Mouse (Mus musculus): ENCODE measurements around the gene Entpd1. TPM values are rescaled to one million over a fixed set of nuclear protein-coding genes. Genes with fewer than 3 reads are reported as not detected.
"Not testable (repeated sequence)": the region's sequence is repeated elsewhere in the genome, so short reads cannot be mapped to it uniquely, and the experiment has no call there.

Gene Entpd1
- polyA plus RNA-seq, 1 experiment from 2014 or later = 0.47 TPM

GRCm38 (mm10) chr19:40588847-40589529 lies 23.2 kb upstream of the Entpd1 start:
- in situ Hi-C loops (cut with MboI; ENCODE audit: low pct_unique_long_range_greater_than_20kb) = loop anchor here (25.0 kb wide), 1 partner anchor 1652 kb away; the partner anchor contains the start of gene Hells
- CTCF ChIA-PET = interaction anchor here (0.7 to 1.6 kb wide), 6 partner anchors 9 to 261 kb away, joined by 3 to 6 read pairs (median 3); no protein-coding TSS in a partner anchor
- peak; percentile 94 for TF ChIP-seq CTCF (IDR thresholded peaks at IDR 0.05)
- ATAC-seq (peak; percentile 61), DNase-seq (ENCODE audit: low read depth, low spot score) (peak; percentile 58)
- H3K27me3 ChIP-seq = no peaks in the 10 kb centered on the region
- POLR2A ChIA-PET = interaction anchor here (0.6 to 1.5 kb wide), 3 partner anchors 10 to 138 kb away, joined by 3 to 4 read pairs (median 3); no protein-coding TSS in a partner anchor

- no peak for DNase-seq (ENCODE audit: low read depth, low spot score)
- POLR2A ChIA-PET = interaction anchor here (0.6 to 1.5 kb wide), 2 partner anchors 9 to 138 kb away, joined by 3 to 4 read pairs; no protein-coding TSS in a partner anchor
- TF ChIP-seq CTCF (IDR thresholded peaks at IDR 0.05) = no peak
Measured at GRCm38 (mm10) chr19:40589530-40589880, 22.7 kb upstream of the Entpd1 start.

GRCm38 (mm10) chr19:40595231-40595630 lies 16.9 kb upstream of the Entpd1 start:
- no peak for TF ChIP-seq CTCF (IDR thresholded peaks at IDR 0.05)
- DNase-seq (ENCODE audit: low read depth, low spot score) (no peak), ATAC-seq (no peak)
- H3K27me3 ChIP-seq = no peaks in the 10 kb centered on the region
- ChIA-PET POLR2A (interaction anchor here (0.7 kb wide), 1 partner anchor 108 kb away, joined by 3 read pairs; no protein-coding TSS in a partner anchor), CTCF (interaction anchor here (0.7 to 1.2 kb wide), 4 partner anchors 13 to 127 kb away, joined by 3 to 4 read pairs (median 3); partner anchors contain the start of gene Tctn3)
- in situ Hi-C loops (cut with MboI; ENCODE audit: low pct_unique_long_range_greater_than_20kb) = loop anchor here (25.0 kb wide), 1 partner anchor 1658 kb away; the partner anchor contains the start of gene Hells

More at GRCm38 (mm10) chr19:40589530-40589880, 22.7 kb upstream of the Entpd1 start:
- no peak for ATAC-seq
- CTCF ChIA-PET = interaction anchor here (0.6 to 1.6 kb wide), 5 partner anchors 8 to 135 kb away, joined by 3 to 6 read pairs (median 4); no protein-coding TSS in a partner anchor
- H3K27me3 ChIP-seq = no peaks in the 10 kb centered on the region
- in situ Hi-C loops (cut with MboI; ENCODE audit: low pct_unique_long_range_greater_than_20kb) = loop anchor here (25.0 kb wide), 1 partner anchor 1652 kb away; the partner anchor contains the start of gene Hells

- POLR2A ChIA-PET = no interaction called here
- DNase-seq (ENCODE audit: low read depth, low spot score) (no peak), ATAC-seq (no peak)
- no peaks in the 10 kb centered on the region for H3K27me3 ChIP-seq
- in situ Hi-C loops (cut with MboI; ENCODE audit: low pct_unique_long_range_greater_than_20kb) = loop anchor here (25.0 kb wide), 1 partner anchor 1659 kb away; the partner anchor contains the start of gene Hells
- no peak for TF ChIP-seq CTCF (IDR thresholded peaks at IDR 0.05)
- CTCF ChIA-PET = interaction anchor here (1.2 kb wide), 2 partner anchors 12 to 16 kb away, joined by 3 to 4 read pairs; partner anchors contain the start of gene Tctn3
Measured at GRCm38 (mm10) chr19:40595831-40596230, 16.3 kb upstream of the Entpd1 start.

GRCm38 (mm10) chr19:40600846-40601245 lies 11.3 kb upstream of the Entpd1 start:
- ATAC-seq; POLR2A ChIA-PET; DNase-seq (ENCODE audit: low read depth, low spot score); H3K27me3 ChIP-seq; CTCF ChIA-PET; in situ Hi-C loops (cut with MboI; ENCODE audit: low pct_unique_long_range_greater_than_20kb): not testable (repeated sequence)

- ChIA-PET POLR2A (no interaction called here), CTCF (no interaction called here)
- no peaks in the 10 kb centered on the region for H3K27me3 ChIP-seq
- in situ Hi-C loops (cut with MboI; ENCODE audit: low pct_unique_long_range_greater_than_20kb) = no loop called here
- no peak for DNase-seq (ENCODE audit: low read depth, low spot score)
- TF ChIP-seq CTCF (IDR thresholded peaks at IDR 0.05) = no peak
- ATAC-seq = no peak
Measured at GRCm38 (mm10) chr19:40601870-40602269, 10.3 kb upstream of the Entpd1 start.

- in situ Hi-C loops (cut with MboI; ENCODE audit: low pct_unique_long_range_greater_than_20kb) = no loop called here
- no peak for DNase-seq (ENCODE audit: low read depth, low spot score)
- TF ChIP-seq CTCF (IDR thresholded peaks at IDR 0.05) = no peak
- ChIA-PET CTCF (no interaction called here), POLR2A (no interaction called here)
- no peak for ATAC-seq
- H3K27me3 ChIP-seq = no peaks in the 10 kb centered on the region
Measured at GRCm38 (mm10) chr19:40605189-40605588, 7.0 kb upstream of the Entpd1 start.

- DNase-seq (ENCODE audit: low read depth, low spot score) (no peak), ATAC-seq (no peak)
- no peak for TF ChIP-seq CTCF (IDR thresholded peaks at IDR 0.05)
- ChIA-PET CTCF (interaction anchor here (1.0 to 8.4 kb wide), 2 partner anchors 12 to 114 kb away, joined by 3 to 69 read pairs; no protein-coding TSS in a partner anchor), POLR2A (no interaction called here)
- H3K27me3 ChIP-seq = no peaks in the 10 kb centered on the region
- in situ Hi-C loops (cut with MboI; ENCODE audit: low pct_unique_long_range_greater_than_20kb) = no loop called here
Measured at GRCm38 (mm10) chr19:40607676-40608075, 4.5 kb upstream of the Entpd1 start.

- DNase-seq (ENCODE audit: low read depth, low spot score) (no peak), ATAC-seq (no peak)
- in situ Hi-C loops (cut with MboI; ENCODE audit: low pct_unique_long_range_greater_than_20kb) = loop anchor here (5.0 to 10.0 kb wide), 2 partner anchors 107 to 220 kb away; partner anchors contain the start of gene Ccnj
- ChIA-PET POLR2A (interaction anchor here (1.0 kb wide), 1 partner anchor 14 kb away, joined by 3 read pairs; no protein-coding TSS in a partner anchor), CTCF (interaction anchor here (1.0 to 8.4 kb wide), 7 partner anchors 11 to 112 kb away, joined by 3 to 69 read pairs (median 4); no protein-coding TSS in a partner anchor)
- no peak for TF ChIP-seq CTCF (IDR thresholded peaks at IDR 0.05)
- peaks cover 13% of the 10 kb centered on the region for H3K27me3 ChIP-seq
Measured at GRCm38 (mm10) chr19:40614811-40615210, 2.6 kb downstream of the Entpd1 start.

- CTCF ChIA-PET = interaction anchor here (0.9 to 2.0 kb wide), 4 partner anchors 12 to 105 kb away, joined by 3 to 4 read pairs (median 4); no protein-coding TSS in a partner anchor
- POLR2A ChIA-PET = no interaction called here
- peaks cover 13% of the 10 kb centered on the region for H3K27me3 ChIP-seq
- no peak for ATAC-seq
- TF ChIP-seq CTCF (IDR thresholded peaks at IDR 0.05) = no peak
- no peak for DNase-seq (ENCODE audit: low read depth, low spot score)
- in situ Hi-C loops (cut with MboI; ENCODE audit: low pct_unique_long_range_greater_than_20kb) = loop anchor here (10.0 kb wide), 1 partner anchor 219 kb away; the partner anchor contains the start of gene Ccnj
Measured at GRCm38 (mm10) chr19:40616021-40616420, 3.9 kb downstream of the Entpd1 start.

- H3K27me3 ChIP-seq; ATAC-seq; DNase-seq (ENCODE audit: low read depth, low spot score); CTCF ChIA-PET; in situ Hi-C loops (cut with MboI; ENCODE audit: low pct_unique_long_range_greater_than_20kb); POLR2A ChIA-PET: not testable (repeated sequence)
Measured at GRCm38 (mm10) chr19:40621616-40622015, 9.4 kb downstream of the Entpd1 start.

Data from Patski (cell line).